Mouse (Mus musculus) adrenal gland, adult (tissue): ENCODE measurements at regions not wholly inside any gene's neighbourhood (a gene's known extent, or its start where the extent isn't known, plus 50 kb on each side); places are given as distances from the start of the nearest gene placed in this dataset.

Source experiments
- DNase-seq, 2 experiments: peaks; one replicate each; pipeline ENCODE4 v3.0.0; 2022 to 2023; ENCODE audit warnings: low spot score in 1 of 2; ENCODE audit not compliant: inconsistent age in 2 of 2

- peak in 1 of 2 experiments; percentile 47 for DNase-seq
Observed at GRCm38 (mm10) chr11:41852813-41853212, 147.8 kb downstream of the Gabrg2 start.

DNA sequence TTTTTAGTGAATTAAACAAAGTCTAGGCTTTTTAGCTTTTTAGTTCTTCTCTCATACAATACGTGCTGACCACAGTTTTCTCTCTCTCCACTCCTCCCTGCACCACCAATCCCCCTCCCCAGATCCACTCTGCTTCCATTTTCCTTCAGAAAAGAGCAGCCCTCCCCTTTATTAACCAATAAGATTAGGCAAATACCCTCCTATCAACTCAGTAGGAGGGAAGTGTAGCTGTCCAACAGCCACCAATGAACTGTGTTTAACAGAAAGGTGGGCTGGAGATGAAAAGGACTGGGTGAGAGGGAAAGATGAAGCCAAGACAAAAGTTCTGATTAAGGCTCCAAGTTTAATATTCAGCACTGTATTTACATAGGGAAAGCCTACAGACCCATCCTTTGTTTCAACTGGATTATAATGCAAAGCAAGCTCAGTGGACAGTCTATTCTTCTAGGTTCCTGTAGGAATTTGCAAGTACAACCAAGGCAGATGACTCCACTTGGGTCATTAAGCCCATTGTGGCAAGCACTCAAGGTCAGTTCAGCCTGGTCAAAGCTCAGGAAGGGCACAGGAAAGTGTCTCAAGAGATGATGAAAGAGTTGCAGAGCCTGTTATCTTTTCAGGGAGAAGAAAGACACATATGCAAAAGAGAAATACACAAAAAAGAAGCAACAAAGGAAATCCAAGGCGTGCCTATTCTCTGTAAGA is 174.5 kb downstream of the Gabrg2 start:
- no peak for DNase-seq

DNA sequence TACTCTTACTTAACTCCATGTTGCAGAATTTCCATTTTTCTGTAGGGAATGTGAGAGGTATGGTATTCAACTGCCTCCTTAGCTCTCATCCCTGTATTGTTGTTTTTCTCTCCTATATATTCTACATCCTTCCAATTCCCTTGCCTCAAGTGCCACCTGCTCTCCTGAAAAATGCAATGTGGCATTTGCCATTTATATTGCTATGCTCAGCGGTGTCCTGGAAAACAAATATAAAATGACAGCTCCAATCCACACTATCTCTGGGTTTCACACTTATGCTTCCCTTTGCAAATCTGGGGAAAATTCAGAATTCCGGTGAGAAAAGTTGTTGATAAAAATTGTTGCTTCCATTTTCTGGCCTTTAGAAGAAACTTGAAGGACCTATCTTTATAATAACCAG is 182.6 kb downstream of the Gabrg2 start:
- no peak for DNase-seq

DNA sequence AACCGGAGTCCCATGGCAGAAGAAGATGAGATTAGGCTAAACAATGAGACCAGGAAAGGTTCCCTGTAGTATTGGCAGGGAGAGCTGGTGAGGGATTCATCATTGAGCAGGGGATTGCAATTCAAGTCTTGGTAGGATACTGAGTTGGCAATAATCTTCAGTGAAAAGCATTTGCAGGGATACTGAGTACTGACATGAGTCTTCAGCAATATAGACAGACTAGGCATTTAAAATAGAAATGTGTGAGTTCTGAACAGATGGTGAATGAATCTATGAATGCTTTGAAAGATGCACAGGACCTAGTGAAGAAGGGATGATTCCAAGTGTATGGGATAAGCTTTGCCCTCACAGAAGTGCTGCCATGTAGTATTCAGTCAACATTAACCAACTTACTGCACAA is 187.7 kb downstream of the Gabrg2 start:
- DNase-seq = no peak

DNA sequence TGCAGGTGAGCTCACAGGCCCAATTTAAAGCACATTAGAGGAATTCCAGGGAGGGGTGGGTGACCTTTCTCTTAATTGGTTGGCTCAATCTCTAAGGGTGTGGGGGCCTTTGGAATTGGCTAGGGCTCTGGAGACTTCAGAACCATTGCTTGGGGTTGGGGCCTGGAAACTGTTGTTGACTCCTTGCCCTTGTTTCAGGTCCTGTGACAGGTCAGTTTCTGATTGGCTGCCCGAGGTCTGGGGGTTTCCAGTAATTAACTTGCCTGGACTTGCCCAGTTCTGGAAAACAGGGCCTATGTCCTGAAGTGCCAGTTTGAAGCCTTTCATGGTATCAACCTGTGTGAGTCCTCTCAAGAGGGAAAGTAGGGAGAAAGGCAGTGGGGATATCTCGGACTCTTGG is 191.8 kb downstream of the Gabrg2 start:
- no peak for DNase-seq

DNA sequence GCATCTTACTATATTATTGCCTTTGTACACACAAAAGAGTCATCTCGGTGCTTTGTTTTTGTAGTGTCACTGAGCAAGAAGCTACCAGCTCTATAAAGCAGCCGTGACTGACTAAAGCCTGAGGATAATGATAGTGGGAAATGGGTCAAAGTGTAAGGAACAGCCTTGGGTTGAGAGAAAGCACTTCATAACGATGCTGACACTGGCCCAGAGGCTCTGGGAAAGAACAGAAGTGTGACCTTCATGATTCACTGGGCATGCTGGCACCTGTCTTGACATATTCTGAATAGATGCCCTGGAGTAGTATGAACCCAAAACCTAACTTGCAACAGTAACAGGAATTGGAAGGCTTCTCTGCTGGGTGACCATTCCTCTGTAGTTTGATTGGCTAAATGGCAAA is 208.5 kb downstream of the Gabrg2 start:
- peak in 1 of 2 experiments; percentile 71 for DNase-seq
